In genomic region chr5:24986204-24986940, GRCm38 (mm10) we compare ENCODE assay signal across 11 mouse cellular contexts.
DNase-seq lines count a peak whose midpoint lies in the region; ATAC-seq and TF ChIP-seq lines count a peak whose summit lies in the region.
"Had no signal": no experiment of that assay in that cellular context is flagged by ENCODE, and none has a peak within 500 bp of the region (broad histone marks: within the 10 kb centered on the region; RNA-seq: fewer than 3 reads in every experiment).

No protein-coding gene starts in this region.

- no peak overlapping the region for H3K27ac ChIP-seq in heart, adult 2 months
- peak overlapping the region; percentile 95 for H3K27ac ChIP-seq in left cerebral cortex, adult 2 months
- H3K27ac ChIP-seq in embryonic facial prominence, embryonic 13.5 days: no peak overlapping the region
- peak overlapping the region; percentile 96 for H3K27ac ChIP-seq in midbrain, postnatal 0 days (ENCODE audit: low read depth, low read length)
- H3K27ac ChIP-seq: limb, embryonic 15.5 days; neural tube, embryonic 12.5 days had no signal

- no peaks in the 10 kb centered on the region for H3K36me3 ChIP-seq in heart, adult 2 months (ENCODE audit: control insufficient read depth, insufficient read depth, low read length)
- H3K36me3 ChIP-seq in embryonic facial prominence, embryonic 13.5 days: no peaks in the 10 kb centered on the region
- no peaks in the 10 kb centered on the region for H3K36me3 ChIP-seq in midbrain, postnatal 0 days (ENCODE audit: insufficient read depth, low read length)
- H3K36me3 ChIP-seq: limb, embryonic 15.5 days; neural tube, embryonic 12.5 days had no signal

- 76% methylated on average over 9 of the region's 9 CpGs for WGBS in heart, adult 2 months
- WGBS in embryonic facial prominence, embryonic 13.5 days: 37% methylated on average over 9 of the region's 9 CpGs
- whole genome bisulfite sequencing in midbrain, postnatal 0 days: 28% methylated on average over 8 of the region's 9 CpGs

- H3K4me3 ChIP-seq in heart, adult 2 months: no peak overlapping the region
- peak overlapping the region; percentile 34 for H3K4me3 ChIP-seq in left cerebral cortex, adult 2 months
- no peak overlapping the region for H3K4me3 ChIP-seq in embryonic facial prominence, embryonic 13.5 days
- H3K4me3 ChIP-seq in midbrain, postnatal 0 days (ENCODE audit: low read depth, low read length): peak overlapping the region; percentile 20
- H3K4me3 ChIP-seq: limb, embryonic 15.5 days; neural tube, embryonic 12.5 days had no signal

- H3K27me3 ChIP-seq in heart, adult 2 months (ENCODE audit: control insufficient read depth, insufficient read depth, low read length): no peaks in the 10 kb centered on the region
- H3K27me3 ChIP-seq in embryonic facial prominence, embryonic 13.5 days: no peaks in the 10 kb centered on the region
- H3K27me3 ChIP-seq in midbrain, postnatal 0 days (ENCODE audit: insufficient read depth, low read length): no peaks in the 10 kb centered on the region
- H3K27me3 ChIP-seq: limb, embryonic 15.5 days; neural tube, embryonic 12.5 days had no signal

- H3K9ac ChIP-seq in heart, adult 2 months (ENCODE audit: low read depth, low read length): no peak overlapping the region
- H3K9ac ChIP-seq in embryonic facial prominence, embryonic 13.5 days: no peak overlapping the region; the same call in 1 of the 2 replicates
- peak overlapping the region; percentile 59 for H3K9ac ChIP-seq in midbrain, postnatal 0 days (replicated peaks; ENCODE audit: low read length, poor library complexity, severe bottlenecking)
- H3K9ac ChIP-seq: limb, embryonic 15.5 days; neural tube, embryonic 12.5 days had no signal

- H3K4me2 ChIP-seq in embryonic facial prominence, embryonic 13.5 days: 0 out of 2 replicates have a peak overlapping the region, but pooled peaks have one; percentile 27
- H3K4me2 ChIP-seq in midbrain, postnatal 0 days (ENCODE audit: low read depth, low read length, poor library complexity, severe bottlenecking): peak overlapping the region; percentile 51
- H3K4me2 ChIP-seq: limb, embryonic 15.5 days; neural tube, embryonic 12.5 days had no signal

- no peak for ATAC-seq in embryonic facial prominence, embryonic 13.5 days (ENCODE audit: insufficient number of reproducible peaks, insufficient read depth, low FRiP score, low TSS enrichment, low read depth)
- ATAC-seq in midbrain, postnatal 0 days (ENCODE audit: low FRiP score): peak; percentile 64; the same call in 1 of the 2 replicates
- ATAC-seq in megakaryocyte-erythroid progenitor cell, adult 5-6 weeks (replicated peaks; ENCODE audit: low FRiP score, low TSS enrichment, poor library complexity, severe bottlenecking): no peak
- ATAC-seq: CD4-positive, CD25-positive, alpha-beta regulatory T cell, adult 4 months had no signal

- peaks cover 10% of the 10 kb centered on the region; the same call in 1 of the 2 replicates for H3K4me1 ChIP-seq in heart, adult 2 months (ENCODE audit: control insufficient read depth, insufficient read depth, low read length)
- H3K4me1 ChIP-seq in embryonic facial prominence, embryonic 13.5 days: peaks cover 34% of the 10 kb centered on the region
- peaks cover 22% of the 10 kb centered on the region; the same call in 1 of the 2 replicates for H3K4me1 ChIP-seq in midbrain, postnatal 0 days (ENCODE audit: insufficient read depth, low read length)
- H3K4me1 ChIP-seq: neural tube, embryonic 12.5 days had no signal

- DNase-seq in heart, adult 2 months: no peak
- DNase-seq in heart, postnatal 4 days: no peak
- DNase-seq in left cerebral cortex, adult 2 months (ENCODE audit: extremely low spot score in 1 of 2, low spot score in 2 of 2): no peak
- no peak for DNase-seq in left cerebral cortex, postnatal 14 days (ENCODE audit: low spot score in 2 of 2)
- DNase-seq in midbrain, postnatal 0 days (ENCODE audit: low spot score): no peak
- DNase-seq in adrenal gland, postnatal 4 days (ENCODE audit: low spot score in 2 of 2): no peak

- no peak for TF ChIP-seq POLR2A in heart, adult 2 months (IDR thresholded peaks at IDR 0.05; ENCODE audit: insufficient read depth, low read depth, low read length)

- intact Hi-C loops in heart, adult 2 months (cut with DNase I): no loop called here
- intact Hi-C loops in left cerebral cortex, adult 2 months (cut with DNase I): loop anchor here (5.0 kb wide), 1 partner anchor 79 kb away; no protein-coding TSS in a partner anchor
- intact Hi-C loops in left cerebral cortex, postnatal 14 days (cut with DNase I): loop anchor here (5.0 kb wide), 1 partner anchor 79 kb away; no protein-coding TSS in a partner anchor

- H3K9me3 ChIP-seq in embryonic facial prominence, embryonic 13.5 days: no peaks in the 10 kb centered on the region
- H3K9me3 ChIP-seq in midbrain, postnatal 0 days (ENCODE audit: low read length): no peaks in the 10 kb centered on the region
- H3K9me3 ChIP-seq: limb, embryonic 15.5 days; neural tube, embryonic 12.5 days had no signal

- H3K79me2 ChIP-seq in heart, adult 2 months (replicated peaks; ENCODE audit: control insufficient read depth, insufficient read depth, low read length): no peaks in the 10 kb centered on the region

- TF ChIP-seq CTCF in heart, adult 2 months (IDR thresholded peaks at IDR 0.05): 0 out of 2 replicates have a peak, but pooled peaks have one; percentile 2
- peak; percentile 14 for TF ChIP-seq CTCF in left cerebral cortex, adult 2 months (IDR thresholded peaks at IDR 0.05)
- peak; percentile 44 for TF ChIP-seq CTCF in midbrain, postnatal 0 days (IDR thresholded peaks at IDR 0.05)

- TF ChIP-seq EP300 in heart, adult 2 months (IDR thresholded peaks at IDR 0.05; ENCODE audit: insufficient read depth, low read depth, low read length): no peak

Comparison
In these comparisons a context has a peak if more than half of its experiments do, and no peak if none do; other contexts are left out.
1. H3K27ac ChIP-seq: peak in left cerebral cortex, adult 2 months (single experiment) and midbrain, postnatal 0 days (single experiment); none in heart, adult 2 months (single experiment) and embryonic facial prominence, embryonic 13.5 days (single experiment).
2. H3K4me3 ChIP-seq: peak in left cerebral cortex, adult 2 months (single experiment) and midbrain, postnatal 0 days (single experiment); none in heart, adult 2 months (single experiment) and embryonic facial prominence, embryonic 13.5 days (single experiment).
3. Peak in every context shown above with its lines, with median percentiles within 50 percentile points of each other: CTCF ChIP-seq.